Comparison of ENCODE assay signal across 9 mouse cellular contexts in the genomic region with DNA sequence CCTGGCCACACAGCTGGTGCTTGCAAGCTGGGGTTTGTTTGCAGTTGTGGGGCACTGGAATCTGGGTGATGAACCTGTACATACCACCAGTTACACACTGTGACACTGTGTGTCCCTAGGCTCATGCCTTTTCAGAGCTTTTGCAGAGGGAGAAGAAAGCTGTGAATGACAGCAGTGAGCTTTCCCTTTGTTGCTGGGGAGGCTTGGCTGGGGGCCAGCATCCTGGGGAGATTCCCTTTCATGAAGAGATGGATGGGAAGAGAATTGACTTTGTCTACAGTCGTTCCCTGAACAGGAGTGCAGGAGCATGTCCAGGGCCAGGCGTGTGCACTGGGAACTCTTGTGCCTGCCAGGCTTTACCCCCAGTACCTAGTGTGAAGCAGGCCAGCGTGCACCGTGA. TPM values are rescaled to one million over a fixed set of nuclear protein-coding genes. Genes with fewer than 3 reads are reported as not detected.
A peak's percentile ranks its signal among the peaks of the same experiment; 100 is the strongest.
DNase-seq lines count a peak whose midpoint lies in the region; ATAC-seq and TF ChIP-seq lines count a peak whose summit lies in the region.
"Had no signal": no experiment of that assay in that cellular context is flagged by ENCODE, and none has a peak within 500 bp of the region (broad histone marks: within the 10 kb centered on the region; RNA-seq: fewer than 3 reads in every experiment).

No protein-coding gene starts in this region.

- no peaks in the 10 kb centered on the region for H3K36me3 ChIP-seq in embryonic facial prominence, embryonic 14.5 days (ENCODE audit: control insufficient read depth, insufficient read depth, low read length)
- no peaks in the 10 kb centered on the region for H3K36me3 ChIP-seq in embryonic facial prominence, embryonic 10.5 days (replicated peaks)
- H3K36me3 ChIP-seq in hindbrain, embryonic 15.5 days, result no peaks in the 10 kb centered on the region
- H3K36me3 ChIP-seq in midbrain, embryonic 15.5 days (replicated peaks), result no peaks in the 10 kb centered on the region

- 51% methylated on average over 4 of the region's 4 CpGs for WGBS in embryonic facial prominence, embryonic 14.5 days
- 67% methylated on average over 4 of the region's 4 CpGs for WGBS in embryonic facial prominence, embryonic 10.5 days
- WGBS in lung, adult 2 months, result 40% methylated on average over 4 of the region's 4 CpGs
- WGBS in hindbrain, embryonic 15.5 days, result 24% methylated on average over 4 of the region's 4 CpGs
- 23% methylated on average over 4 of the region's 4 CpGs for WGBS in midbrain, embryonic 15.5 days

- H3K4me1 ChIP-seq in embryonic facial prominence, embryonic 14.5 days (ENCODE audit: control insufficient read depth, insufficient read depth, low read length), result no peaks in the 10 kb centered on the region
- no peaks in the 10 kb centered on the region for H3K4me1 ChIP-seq in embryonic facial prominence, embryonic 10.5 days
- H3K4me1 ChIP-seq in lung, adult 2 months (ENCODE audit: control insufficient read depth, insufficient read depth, low read length), result no peaks in the 10 kb centered on the region
- H3K4me1 ChIP-seq in hindbrain, embryonic 15.5 days (replicated peaks), result peaks cover 11% of the 10 kb centered on the region; the same call in 1 of the 2 replicates
- H3K4me1 ChIP-seq in midbrain, embryonic 15.5 days, result peaks cover 8% of the 10 kb centered on the region; the same call in 1 of the 2 replicates

- no peak overlapping the region for H3K4me3 ChIP-seq in embryonic facial prominence, embryonic 14.5 days (ENCODE audit: low read depth, low read length)
- H3K4me3 ChIP-seq in embryonic facial prominence, embryonic 10.5 days, result no peak overlapping the region
- no peak overlapping the region for H3K4me3 ChIP-seq in lung, adult 2 months (replicated peaks; ENCODE audit: extremely low read depth, low read depth, low read length)
- no peak overlapping the region for H3K4me3 ChIP-seq in hindbrain, embryonic 15.5 days
- no peak overlapping the region for H3K4me3 ChIP-seq in midbrain, embryonic 15.5 days

- no peak overlapping the region for H3K4me2 ChIP-seq in embryonic facial prominence, embryonic 14.5 days (ENCODE audit: low read depth, low read length)
- H3K4me2 ChIP-seq in hindbrain, embryonic 15.5 days, result no peak overlapping the region
- no peak overlapping the region for H3K4me2 ChIP-seq in midbrain, embryonic 15.5 days

- TF ChIP-seq CTCF in lung, adult 2 months (IDR thresholded peaks at IDR 0.05; ENCODE audit: insufficient read depth, low read length), result no peak

- ATAC-seq in embryonic facial prominence, embryonic 14.5 days (ENCODE audit: low read depth), result no peak
- peak; percentile 58 for ATAC-seq in hindbrain, embryonic 15.5 days (ENCODE audit: low FRiP score, low read depth)
- ATAC-seq in midbrain, embryonic 15.5 days (replicated peaks), result peak; percentile 58

- no peak for TF ChIP-seq POLR2A in lung, adult 2 months (IDR thresholded peaks at IDR 0.05; ENCODE audit: borderline replicate concordance, extremely low read depth, low read depth, low read length)

- peak; percentile 25 for DNase-seq in embryonic facial prominence, embryonic 14.5 days (ENCODE audit: low spot score)
- DNase-seq in embryonic facial prominence, embryonic 10.5 days (ENCODE audit: low spot score), result no peak
- DNase-seq in lung, postnatal 14 days, result peak; percentile 41
- DNase-seq in lung, adult 2 months, result no peak
- no peak for DNase-seq in spleen, postnatal 14 days (ENCODE audit: low spot score in 2 of 2)
- no peak for DNase-seq in frontal cortex, postnatal 14 days (ENCODE audit: low spot score in 2 of 2)

- no peaks in the 10 kb centered on the region for H3K9me3 ChIP-seq in embryonic facial prominence, embryonic 14.5 days (ENCODE audit: control insufficient read depth, low read length)
- no peaks in the 10 kb centered on the region for H3K9me3 ChIP-seq in embryonic facial prominence, embryonic 10.5 days
- H3K9me3 ChIP-seq in hindbrain, embryonic 15.5 days, result no peaks in the 10 kb centered on the region
- no peaks in the 10 kb centered on the region for H3K9me3 ChIP-seq in midbrain, embryonic 15.5 days

- H3K9ac ChIP-seq in embryonic facial prominence, embryonic 14.5 days (ENCODE audit: low read depth, low read length), result no peak overlapping the region
- no peak overlapping the region for H3K9ac ChIP-seq in hindbrain, embryonic 15.5 days
- no peak overlapping the region for H3K9ac ChIP-seq in midbrain, embryonic 15.5 days

- H3K27me3 ChIP-seq in embryonic facial prominence, embryonic 14.5 days (replicated peaks; ENCODE audit: control insufficient read depth, insufficient read depth, low read length), result no peaks in the 10 kb centered on the region
- H3K27me3 ChIP-seq in embryonic facial prominence, embryonic 10.5 days (replicated peaks; ENCODE audit: low read depth, poor library complexity, severe bottlenecking), result 0 out of 2 replicates have a peak, but pooled peaks cover 6% of the 10 kb centered on the region
- H3K27me3 ChIP-seq in hindbrain, embryonic 15.5 days, result 0 out of 2 replicates have a peak, but pooled peaks cover 3% of the 10 kb centered on the region
- H3K27me3 ChIP-seq in midbrain, embryonic 15.5 days (replicated peaks), result no peaks in the 10 kb centered on the region

- no peak overlapping the region for H3K27ac ChIP-seq in embryonic facial prominence, embryonic 14.5 days (replicated peaks; ENCODE audit: low read depth, low read length)
- no peak overlapping the region for H3K27ac ChIP-seq in embryonic facial prominence, embryonic 10.5 days (replicated peaks)
- no peak overlapping the region for H3K27ac ChIP-seq in hindbrain, embryonic 15.5 days (replicated peaks)
- no peak overlapping the region for H3K27ac ChIP-seq in midbrain, embryonic 15.5 days
- H3K27ac ChIP-seq: macrophage had no signal

RNA-seq across cellular contexts. Expression of a gene that starts 6.5 kb away (rescaled TPM):
- polyA plus RNA-seq in embryonic facial prominence, embryonic 14.5 days (2014; fragmentation: Nextera tagmentation; extraction: Ambion mirVana), result 9.6 and 11.0 TPM in 2 replicates
- 19.2 and 21.3 TPM in 2 replicates for polyA plus RNA-seq in embryonic facial prominence, embryonic 10.5 days (2016; fragmentation: Nextera tagmentation; extraction: Ambion mirVana)
- 0.75 and 1.6 TPM in 2 replicates for polyA plus RNA-seq in lung, adult 2 months (2012; rRNA removed)
- polyA plus RNA-seq in hindbrain, embryonic 15.5 days (2015; fragmentation: Nextera tagmentation; extraction: Ambion mirVana), result 30.6 and 35.5 TPM in 2 replicates
- 35.4 and 42.7 TPM in 2 replicates for polyA plus RNA-seq in midbrain, embryonic 15.5 days (2015; fragmentation: Nextera tagmentation; extraction: Ambion mirVana)

Comparison
In these comparisons a context has a peak if more than half of its experiments do, and no peak if none do; other contexts are left out.
1. DNase-seq: peak in embryonic facial prominence, embryonic 14.5 days (single experiment) and lung, postnatal 14 days (single experiment); none in embryonic facial prominence, embryonic 10.5 days (single experiment), lung, adult 2 months (single experiment), spleen, postnatal 14 days (0 of 2) and frontal cortex, postnatal 14 days (0 of 2).